Mouse (Mus musculus): ENCODE data around the gene Cdc42se1. TPM values are rescaled to one million over a fixed set of nuclear protein-coding genes. Genes with fewer than 3 reads are reported as not detected.

Cdc42se1 gene
- polyA plus RNA-seq, 1 experiment from 2014 or later: 59.1 TPM

GRCm38 (mm10) chr3:95277149-95277551 lies 48.6 kb downstream of the Cdc42se1 start:
- 0 out of 2 replicates have a peak, but pooled peaks cover 2% of the 10 kb centered on the region for H3K36me3 ChIP-seq (ENCODE audit: control insufficient read depth, insufficient read depth, low read length)
- H3K4me3 ChIP-seq (ENCODE audit: low read length): no peak overlapping the region
- H3K4me1 ChIP-seq (ENCODE audit: control insufficient read depth, insufficient read depth, low read depth, low read length): peaks cover 5% of the 10 kb centered on the region
- H3K9ac ChIP-seq (ENCODE audit: low read depth, low read length): no peak overlapping the region
- no peak overlapping the region for H3K4me2 ChIP-seq (ENCODE audit: low read length)
- WGBS: 83% methylated on average over 1 of the region's 1 CpGs
- no peaks in the 10 kb centered on the region for H3K9me3 ChIP-seq (ENCODE audit: control insufficient read depth, low read length)
- ATAC-seq: no peak
- no peaks in the 10 kb centered on the region for H3K27me3 ChIP-seq (replicated peaks; ENCODE audit: control insufficient read depth, insufficient read depth, low read length)
- no peak overlapping the region for H3K27ac ChIP-seq (ENCODE audit: low read depth, low read length)

- 24% methylated on average over 8 of the region's 8 CpGs for WGBS
- 0 out of 2 replicates have a peak, but pooled peaks cover 2% of the 10 kb centered on the region for H3K36me3 ChIP-seq (ENCODE audit: control insufficient read depth, insufficient read depth, low read length)
- H3K4me2 ChIP-seq (ENCODE audit: low read length): peak overlapping the region; percentile 91
- peak overlapping the region; percentile 91 for H3K9ac ChIP-seq (ENCODE audit: low read depth, low read length)
- H3K4me1 ChIP-seq (ENCODE audit: control insufficient read depth, insufficient read depth, low read depth, low read length): peaks cover 18% of the 10 kb centered on the region
- H3K27me3 ChIP-seq (replicated peaks; ENCODE audit: control insufficient read depth, insufficient read depth, low read length): no peaks in the 10 kb centered on the region
- H3K27ac ChIP-seq (ENCODE audit: low read depth, low read length): peak overlapping the region; percentile 85
- no peak for ATAC-seq
- H3K9me3 ChIP-seq (ENCODE audit: control insufficient read depth, low read length): no peaks in the 10 kb centered on the region
- H3K4me3 ChIP-seq (ENCODE audit: low read length): peak overlapping the region; percentile 54
Measured at GRCm38 (mm10) chr3:95280747-95281146, 52.2 kb downstream of the Cdc42se1 start.

DNA sequence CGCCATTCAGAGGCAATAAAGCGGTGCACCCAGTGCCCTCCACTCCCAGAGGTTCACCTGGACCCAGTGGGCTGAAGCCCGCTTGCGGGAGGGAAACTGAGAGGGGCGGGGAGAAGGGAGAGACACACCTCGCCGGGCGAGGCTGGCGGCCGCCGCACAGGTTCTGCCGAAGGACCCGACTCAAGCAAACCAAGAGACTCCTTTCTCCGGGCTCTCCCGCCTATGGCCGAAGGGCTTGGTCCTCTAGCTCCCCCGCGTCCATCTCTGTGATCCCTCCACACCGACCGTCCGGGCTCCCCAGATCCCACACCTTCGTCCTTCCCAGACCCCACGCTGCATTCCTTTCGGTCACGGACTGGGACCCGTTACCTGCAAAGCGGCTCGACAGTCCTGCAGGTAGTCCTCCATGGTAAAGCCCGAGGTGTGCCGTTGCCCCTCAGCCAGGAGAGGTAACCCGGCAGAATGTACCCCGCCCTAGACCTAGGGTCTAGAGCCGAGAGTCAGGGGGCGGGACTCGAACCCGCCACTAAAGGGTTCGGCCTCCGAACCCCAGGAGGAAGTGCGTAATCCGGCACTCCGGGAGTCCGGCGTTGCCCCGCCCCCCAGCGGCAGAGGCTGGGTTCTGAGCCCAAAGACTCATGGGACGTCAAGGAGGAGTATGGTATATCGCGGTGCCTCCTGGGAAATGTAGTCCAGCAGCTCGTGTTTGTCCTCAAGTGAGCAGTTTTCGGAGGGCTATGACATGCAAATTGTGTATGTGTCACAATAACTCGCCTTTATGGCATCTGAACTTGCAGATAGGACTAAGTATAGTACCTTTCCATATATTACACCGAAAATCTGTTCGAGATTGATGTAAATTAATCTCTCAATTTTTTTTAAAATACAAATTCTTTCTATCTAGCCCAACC lies 52.9 kb downstream of the Cdc42se1 start, which contains the start of the genes Mindy1 and Prune1:
Gene Mindy1, plus strand, starts transcription at position 130 of the 911 bp plus-strand sequence.
Gene Prune1, minus strand, starts transcription at position 861 of the 911 bp plus-strand sequence.
- Histone ChIP-seq H3K4me3 (ENCODE audit: low read length) (peak within 1 kb of the TSS; percentile 54), H3K9ac (ENCODE audit: low read depth, low read length) (peak within 1 kb of the TSS; percentile 91), H3K36me3 (ENCODE audit: control insufficient read depth, insufficient read depth, low read length) (0 out of 2 replicates have a peak, but pooled peaks cover 2% of the 10 kb centered on the region), H3K27ac (ENCODE audit: low read depth, low read length) (peak within 1 kb of the TSS; percentile 95), H3K9me3 (ENCODE audit: control insufficient read depth, low read length) (no peaks in the 10 kb centered on the region), H3K27me3 (replicated peaks; ENCODE audit: control insufficient read depth, insufficient read depth, low read length) (no peaks in the 10 kb centered on the region), H3K4me1 (ENCODE audit: control insufficient read depth, insufficient read depth, low read depth, low read length) (peaks cover 18% of the 10 kb centered on the region), H3K4me2 (ENCODE audit: low read length) (peak within 1 kb of the TSS; percentile 91)
- ATAC-seq: peak; percentile 92
- WGBS: under 1% methylated on average over 53 of the region's 53 CpGs

DNA sequence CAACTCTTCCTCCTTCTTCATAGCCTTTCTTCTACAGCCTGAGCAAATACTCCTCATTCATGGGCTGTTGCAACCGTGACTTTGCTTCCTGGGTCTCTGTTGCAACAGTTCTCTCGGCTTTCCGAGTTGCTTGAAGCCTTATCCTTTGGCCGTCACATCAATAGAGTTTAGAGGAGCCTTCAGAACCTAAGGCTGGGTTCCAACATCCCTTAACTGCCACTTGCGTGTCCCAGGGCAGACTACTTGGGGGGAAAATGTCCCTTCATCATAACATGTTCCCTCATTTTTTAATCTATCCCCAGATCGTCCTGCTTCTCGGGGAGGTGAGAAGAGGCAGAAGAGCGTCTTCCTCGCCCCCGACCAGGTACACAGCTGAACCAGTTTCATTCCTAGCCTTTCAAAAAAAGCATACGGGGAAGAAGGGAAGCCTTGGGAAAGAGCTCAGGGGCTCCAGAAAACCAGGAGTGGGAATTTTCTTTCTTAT lies 53.9 kb downstream of the Cdc42se1 start:
- peak overlapping the region; percentile 91 for H3K4me2 ChIP-seq (ENCODE audit: low read length)
- peak overlapping the region; percentile 54 for H3K4me3 ChIP-seq (ENCODE audit: low read length)
- H3K36me3 ChIP-seq (ENCODE audit: control insufficient read depth, insufficient read depth, low read length): no peaks in the 10 kb centered on the region
- H3K9me3 ChIP-seq (ENCODE audit: control insufficient read depth, low read length): no peaks in the 10 kb centered on the region
- H3K4me1 ChIP-seq (ENCODE audit: control insufficient read depth, insufficient read depth, low read depth, low read length): peaks cover 18% of the 10 kb centered on the region
- WGBS: under 1% methylated on average over 11 of the region's 11 CpGs
- H3K27ac ChIP-seq (ENCODE audit: low read depth, low read length): peak overlapping the region; percentile 95
- ATAC-seq: 0 out of 2 replicates have a peak, but pooled peaks have one; percentile 0
- peak overlapping the region; percentile 85 for H3K9ac ChIP-seq (ENCODE audit: low read depth, low read length)
- no peaks in the 10 kb centered on the region for H3K27me3 ChIP-seq (replicated peaks; ENCODE audit: control insufficient read depth, insufficient read depth, low read length)

- Histone ChIP-seq H3K27me3 (replicated peaks; ENCODE audit: control insufficient read depth, insufficient read depth, low read length) (no peaks in the 10 kb centered on the region), H3K9ac (ENCODE audit: low read depth, low read length) (peak overlapping the region; percentile 85), H3K36me3 (ENCODE audit: control insufficient read depth, insufficient read depth, low read length) (no peaks in the 10 kb centered on the region), H3K9me3 (ENCODE audit: control insufficient read depth, low read length) (no peaks in the 10 kb centered on the region), H3K4me1 (ENCODE audit: control insufficient read depth, insufficient read depth, low read depth, low read length) (peaks cover 18% of the 10 kb centered on the region), H3K27ac (ENCODE audit: low read depth, low read length) (peak overlapping the region; percentile 95), H3K4me3 (ENCODE audit: low read length) (peak overlapping the region; percentile 54), H3K4me2 (ENCODE audit: low read length) (peak overlapping the region; percentile 91)
- under 1% methylated on average over 49 of the region's 51 CpGs for WGBS
- peak; percentile 63 for ATAC-seq
Measured at GRCm38 (mm10) chr3:95282865-95283588, 54.5 kb downstream of the Cdc42se1 start.

GRCm38 (mm10) chr3:95283589-95283941 lies 55.0 kb downstream of the Cdc42se1 start:
- Histone ChIP-seq H3K27me3 (replicated peaks; ENCODE audit: control insufficient read depth, insufficient read depth, low read length) (no peaks in the 10 kb centered on the region), H3K4me3 (ENCODE audit: low read length) (peak overlapping the region; percentile 54), H3K9ac (ENCODE audit: low read depth, low read length) (peak overlapping the region; percentile 85), H3K27ac (ENCODE audit: low read depth, low read length) (peak overlapping the region; percentile 95), H3K4me2 (ENCODE audit: low read length) (peak overlapping the region; percentile 91), H3K9me3 (ENCODE audit: control insufficient read depth, low read length) (no peaks in the 10 kb centered on the region), H3K4me1 (ENCODE audit: control insufficient read depth, insufficient read depth, low read depth, low read length) (peaks cover 18% of the 10 kb centered on the region), H3K36me3 (ENCODE audit: control insufficient read depth, insufficient read depth, low read length) (0 out of 2 replicates have a peak, but pooled peaks cover 4% of the 10 kb centered on the region)
- 4% methylated on average over 7 of the region's 7 CpGs for WGBS
- no peak for ATAC-seq

DNA sequence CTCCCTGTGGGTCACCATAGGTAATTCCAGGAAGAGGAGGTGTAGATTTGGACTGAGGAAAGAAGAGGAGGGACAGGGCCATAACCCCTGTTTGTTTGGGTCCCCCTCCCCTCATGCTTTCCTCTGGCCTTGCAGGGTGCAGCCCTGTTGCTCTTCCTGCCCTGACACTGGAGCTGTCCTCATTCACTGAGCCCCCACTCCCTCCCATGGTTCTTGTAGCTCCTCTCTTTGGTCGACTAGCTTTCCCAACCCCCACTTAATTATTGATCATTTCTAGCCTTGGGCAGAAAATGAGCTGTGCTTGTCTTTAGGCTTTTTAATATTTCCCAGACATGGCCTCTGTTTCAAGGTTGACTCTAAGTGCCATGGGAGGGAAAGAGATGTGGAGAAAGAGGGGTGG lies 55.5 kb downstream of the Cdc42se1 start:
- 14% methylated on average over 1 of the region's 1 CpGs for WGBS
- ATAC-seq: no peak
- H3K4me2 ChIP-seq (ENCODE audit: low read length): peak overlapping the region; percentile 91
- peak overlapping the region; percentile 54 for H3K4me3 ChIP-seq (ENCODE audit: low read length)
- H3K36me3 ChIP-seq (ENCODE audit: control insufficient read depth, insufficient read depth, low read length): 0 out of 2 replicates have a peak, but pooled peaks cover 6% of the 10 kb centered on the region
- no peaks in the 10 kb centered on the region for H3K9me3 ChIP-seq (ENCODE audit: control insufficient read depth, low read length)
- H3K27me3 ChIP-seq (replicated peaks; ENCODE audit: control insufficient read depth, insufficient read depth, low read length): no peaks in the 10 kb centered on the region
- no peak overlapping the region for H3K27ac ChIP-seq (ENCODE audit: low read depth, low read length)
- peak overlapping the region; percentile 85 for H3K9ac ChIP-seq (ENCODE audit: low read depth, low read length)
- peaks cover 18% of the 10 kb centered on the region for H3K4me1 ChIP-seq (ENCODE audit: control insufficient read depth, insufficient read depth, low read depth, low read length)

- Histone ChIP-seq H3K9ac (ENCODE audit: low read depth, low read length) (no peak overlapping the region), H3K4me3 (ENCODE audit: low read length) (no peak overlapping the region)
Measured at GRCm38 (mm10) chr3:95284501-95285281, 56.2 kb downstream of the Cdc42se1 start.

More at GRCm38 (mm10) chr3:95284501-95285281, 56.2 kb downstream of the Cdc42se1 start:
- ATAC-seq: no peak
- WGBS: 89% methylated on average over 12 of the region's 12 CpGs
- Histone ChIP-seq H3K27ac (ENCODE audit: low read depth, low read length) (no peak overlapping the region), H3K4me1 (ENCODE audit: control insufficient read depth, insufficient read depth, low read depth, low read length) (peaks cover 16% of the 10 kb centered on the region), H3K36me3 (ENCODE audit: control insufficient read depth, insufficient read depth, low read length) (0 out of 2 replicates have a peak, but pooled peaks cover 6% of the 10 kb centered on the region), H3K27me3 (replicated peaks; ENCODE audit: control insufficient read depth, insufficient read depth, low read length) (no peaks in the 10 kb centered on the region), H3K9me3 (ENCODE audit: control insufficient read depth, low read length) (no peaks in the 10 kb centered on the region), H3K4me2 (ENCODE audit: low read length) (peak overlapping the region; percentile 91)

Data from hindbrain, embryonic 16.5 days (tissue).